Mouse (Mus musculus) retina, postnatal 1 day (tissue): ENCODE measurements around the gene Apba1.

Source experiments
- DNase-seq: peaks from one replicate; pipeline ENCODE4 v3.0.0-alpha.2; 2012

Apba1 gene

GRCm38 (mm10) chr19:23984186-23984585, 225.5 kb downstream of the Apba1 start:
- no peak for DNase-seq

GRCm38 (mm10) chr19:23987291-23987690, 228.6 kb downstream of the Apba1 start:
- DNase-seq, result no peak

- DNase-seq, result no peak
Observed at GRCm38 (mm10) chr19:23988166-23988565, 229.5 kb downstream of the Apba1 start.

- DNase-seq, result no peak
Observed at GRCm38 (mm10) chr19:23995766-23996399, 237.2 kb downstream of the Apba1 start.
